Mouse (Mus musculus) lung, postnatal 0 days (tissue): ENCODE measurements at regions not wholly inside any gene's neighbourhood (a gene's known extent, or its start where the extent isn't known, plus 50 kb on each side); places are given as distances from the start of the nearest gene placed in this dataset.

Experiments used
- CTCF ChIP-seq: IDR thresholded peaks from 2 replicates; pipeline ENCODE4 v1.5.1; 2016; ENCODE audit warnings: antibody characterized with exemption, mild to moderate bottlenecking
- EP300 ChIP-seq: IDR thresholded peaks from 2 replicates; pipeline ENCODE4 v1.6.1; 2016; ENCODE audit warnings: antibody characterized with exemption, mild to moderate bottlenecking, control low read depth

- TF ChIP-seq EP300 (no peak), CTCF (no peak)
Measured at GRCm38 (mm10) chr9:26435507-26435906, 298.0 kb upstream of the B3gat1 start.
